Mouse (Mus musculus): ENCODE results near the gene Aspscr1. TPM values are rescaled to one million over a fixed set of nuclear protein-coding genes. Genes with fewer than 3 reads are reported as not detected.

Gene Aspscr1
- 83.4 and 112 TPM in 2 replicates for total RNA-seq (2021)
- long read RNA-seq, transcript Aspscr1-203 (15 exons, 1,690 nt), result minor isoform, 6 of 179 reads
- long read RNA-seq, transcript Aspscr1-201 (16 exons, 1,820 nt), result major isoform, 104 of 179 reads
- long read RNA-seq, partial matches to known transcripts, result 16 of 179 reads
- long read RNA-seq, other reads (novel, unspliced or antisense), result 53 of 179 reads

- DNase-seq, result peak; percentile 98
Measured at GRCm38 (mm10) chr11:120672687-120673593, at the start of gene Aspscr1. TSS of gene Aspscr1 (plus strand) at chr11:120672973.

DNA sequence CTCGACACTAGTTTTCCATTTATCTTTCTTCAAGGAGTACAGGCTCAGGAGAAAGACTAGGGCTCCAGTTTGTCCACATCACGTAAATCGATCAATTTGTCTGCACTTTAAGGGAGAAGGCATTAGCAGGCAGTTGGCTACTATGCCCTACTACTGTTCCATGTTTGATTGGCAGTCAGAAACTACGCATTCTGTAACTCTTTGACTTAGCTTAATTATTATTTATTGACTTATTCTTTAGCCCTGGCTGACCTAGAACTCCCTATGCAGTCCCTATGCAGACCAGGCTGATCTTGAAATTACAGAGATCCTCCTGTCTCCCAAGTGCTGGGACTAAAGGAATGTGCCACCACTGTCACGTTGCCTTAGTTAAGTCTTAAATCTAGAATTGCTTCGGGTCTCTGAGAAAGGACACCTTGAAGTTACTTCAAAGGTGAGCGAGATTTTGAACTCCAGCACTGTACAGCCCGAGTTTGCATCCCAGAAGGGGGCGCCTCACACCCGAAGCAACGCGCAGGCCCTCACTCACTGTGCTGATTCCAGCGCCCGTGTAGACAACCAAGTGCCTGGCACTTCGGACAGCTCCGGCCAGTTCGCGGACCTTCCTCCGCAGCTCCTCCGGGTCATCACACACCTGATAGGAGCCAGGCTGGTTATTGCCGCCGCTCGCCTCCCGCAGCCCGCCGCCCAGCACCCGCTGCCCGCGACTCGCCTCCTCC lies 48.7 kb upstream of the Aspscr1 start:
- peak; percentile 77 for DNase-seq

GRCm38 (mm10) chr11:120624680-120625111 lies 48.1 kb upstream of the Aspscr1 start:
- peak; percentile 90 for DNase-seq

- DNase-seq, result no peak
Measured at GRCm38 (mm10) chr11:120625152-120625775, 47.5 kb upstream of the Aspscr1 start, which contains the start of gene Sirt7. TSS of gene Sirt7 (minus strand) at chr11:120625240.

DNA sequence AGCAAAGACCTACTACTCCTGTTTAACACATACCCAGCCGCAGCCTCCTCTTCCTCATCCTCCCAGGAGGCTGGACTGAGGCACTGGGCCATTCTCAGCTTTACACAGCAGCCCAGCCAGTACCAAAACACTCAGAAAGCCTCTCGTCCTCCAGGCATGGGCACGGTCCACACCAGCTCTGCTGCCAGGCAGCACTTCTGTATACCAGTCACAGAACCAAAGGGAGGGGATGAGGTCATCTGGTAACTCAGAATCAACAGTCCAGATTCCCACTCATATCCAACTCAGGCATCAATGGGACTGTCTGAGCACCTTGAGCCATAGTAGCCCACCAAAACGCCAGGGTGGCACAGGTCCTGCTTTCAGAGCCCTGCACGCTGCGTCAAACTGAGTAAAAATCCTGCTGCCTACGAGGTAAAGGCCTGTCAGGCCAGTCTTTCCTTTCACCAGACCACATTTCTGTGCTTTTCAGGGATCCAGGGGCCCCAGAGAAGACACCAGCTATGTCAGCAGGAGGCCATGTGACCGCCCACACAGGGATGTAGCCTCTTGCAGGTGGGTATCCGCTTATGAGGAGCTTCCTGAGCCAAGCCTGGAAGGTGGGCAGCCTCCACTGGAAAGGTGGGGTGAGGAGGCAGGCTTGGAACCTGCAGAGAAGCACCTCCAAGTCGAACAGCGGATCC lies 45.8 kb upstream of the Aspscr1 start:
- no peak for DNase-seq

- no peak for DNase-seq
Measured at GRCm38 (mm10) chr11:120627468-120628300, 45.1 kb upstream of the Aspscr1 start.

DNA sequence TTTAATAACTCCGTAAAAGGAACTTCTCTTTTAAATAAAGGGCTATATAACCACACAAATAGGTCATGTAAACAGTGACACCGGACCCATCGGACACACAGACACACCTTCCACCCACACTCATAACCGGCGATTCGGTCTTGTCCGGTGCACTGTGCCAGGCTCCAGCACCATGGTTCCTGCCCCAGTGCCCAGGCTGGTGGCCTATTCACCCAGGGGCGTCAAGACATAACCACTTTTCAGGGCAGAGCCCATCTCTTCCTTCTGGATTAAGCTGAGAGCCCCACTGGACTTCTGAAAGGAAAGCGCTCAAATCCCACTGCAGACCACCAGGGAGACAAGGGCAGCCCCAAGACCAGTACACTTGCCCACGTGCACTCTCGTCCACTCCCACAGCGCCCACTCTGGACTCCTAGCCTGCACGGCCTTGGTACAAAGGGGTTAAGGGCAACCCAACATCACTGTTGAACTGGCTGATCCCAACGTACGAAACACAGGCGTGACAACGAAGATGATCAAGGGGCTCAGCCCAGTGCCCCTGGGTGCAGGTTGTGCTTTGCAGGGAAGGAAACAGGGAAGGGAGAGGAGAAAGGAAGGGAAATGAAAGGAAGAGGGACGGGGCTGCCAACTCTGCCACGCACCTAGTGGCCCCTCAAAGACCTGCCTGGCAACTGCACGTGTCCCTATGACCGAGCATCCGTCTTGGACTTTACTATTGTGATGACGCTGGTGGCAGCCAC lies 44.0 kb upstream of the Aspscr1 start:
- DNase-seq, result no peak

DNA sequence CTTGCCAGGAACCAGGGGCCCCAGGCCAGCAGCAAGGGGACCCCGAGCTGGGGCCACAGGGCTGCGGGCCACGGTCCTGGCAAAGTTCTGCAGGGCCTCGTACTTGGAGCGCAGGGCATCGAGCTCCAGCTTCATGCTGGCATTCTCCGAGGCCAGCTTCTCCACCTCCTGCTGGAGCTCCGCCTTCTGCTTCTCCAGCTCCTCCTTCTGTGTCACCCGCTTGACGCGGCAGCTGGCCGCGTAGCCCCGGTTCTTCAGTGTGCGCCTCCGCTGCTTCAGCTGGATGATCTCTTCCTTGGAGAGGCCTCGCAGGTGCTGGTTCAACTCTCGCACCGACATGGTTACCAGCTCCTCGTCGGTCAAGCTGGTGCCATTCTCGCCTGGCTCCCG lies 43.4 kb upstream of the Aspscr1 start:
- DNase-seq, result peak; percentile 52

- DNase-seq, result peak; percentile 69
Measured at GRCm38 (mm10) chr11:120629911-120630310, 42.9 kb upstream of the Aspscr1 start.

- no peak for DNase-seq
Measured at GRCm38 (mm10) chr11:120630401-120630871, 42.3 kb upstream of the Aspscr1 start.

DNA sequence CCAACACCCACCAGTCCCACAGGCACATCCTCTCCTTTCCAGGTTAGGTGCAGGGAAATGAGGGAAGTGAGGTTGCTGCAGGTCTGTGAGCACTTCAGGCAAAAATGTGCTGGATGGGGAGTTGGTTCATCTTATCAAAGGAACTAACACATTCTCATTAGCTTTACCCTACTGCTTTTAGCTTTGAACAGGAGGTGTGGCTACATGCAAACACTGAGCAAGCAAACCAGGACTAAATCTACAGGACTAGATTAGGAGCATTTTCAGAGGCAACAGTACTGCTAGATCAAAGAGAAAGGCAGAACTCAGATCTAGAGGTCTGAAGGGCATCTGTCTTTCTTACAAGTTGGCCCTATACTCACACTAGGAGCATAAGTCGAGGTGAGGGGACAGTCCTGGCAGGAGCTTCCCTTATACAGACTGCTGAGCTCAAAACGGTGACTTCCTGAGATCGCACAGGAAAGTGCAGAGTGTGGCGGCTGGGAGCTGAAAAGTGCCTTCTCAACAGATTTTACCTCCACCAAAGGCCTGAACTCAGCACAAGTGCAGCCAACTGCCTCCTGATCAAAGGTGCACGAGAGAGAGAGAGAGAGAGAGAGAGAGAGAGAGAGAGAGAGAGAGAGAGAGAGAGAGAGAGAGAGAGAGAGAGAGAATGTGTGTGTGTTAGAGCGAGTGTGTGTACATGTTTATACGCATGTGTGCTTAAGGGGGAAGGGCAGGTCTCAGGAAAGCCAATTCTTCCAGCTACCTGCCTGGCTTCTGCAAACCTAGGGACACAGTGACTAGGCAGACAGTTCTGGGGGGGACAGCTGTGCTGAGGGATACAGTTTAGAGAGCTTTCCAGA lies 41.7 kb upstream of the Aspscr1 start:
- no peak for DNase-seq

DNA sequence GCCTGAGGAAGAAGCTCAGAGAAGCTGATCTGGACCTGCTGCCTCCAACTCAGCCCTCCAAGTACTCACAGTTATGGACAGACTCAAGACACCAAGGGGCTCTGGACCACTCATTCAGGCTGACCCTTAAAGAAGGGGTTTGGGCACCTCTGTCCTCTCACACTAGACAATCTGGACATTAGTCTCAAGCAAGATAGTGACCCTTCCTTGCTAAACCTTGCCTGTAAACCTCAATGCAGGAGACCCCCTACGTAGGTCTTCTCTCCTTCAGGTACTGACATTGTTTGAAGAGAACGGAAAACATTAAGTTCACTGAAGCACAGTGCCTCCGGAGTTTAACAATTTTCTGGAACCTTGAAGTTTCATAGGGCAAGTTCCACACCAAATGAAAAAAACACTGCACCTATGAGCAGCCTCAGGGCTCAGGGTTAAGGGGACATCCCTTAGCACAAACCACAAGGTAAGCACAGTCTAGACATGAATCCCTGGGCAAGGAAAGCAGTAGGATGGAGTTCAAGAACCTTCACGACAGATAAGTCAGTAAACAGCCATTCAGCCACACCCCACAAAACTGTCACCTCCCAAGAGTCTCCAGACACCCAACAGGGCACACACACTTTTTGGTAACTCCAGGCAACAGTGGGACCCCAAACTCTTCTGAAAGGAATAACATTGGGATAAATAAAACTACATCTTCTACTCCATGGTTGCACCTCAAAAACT lies 40.9 kb upstream of the Aspscr1 start:
- no peak for DNase-seq

- DNase-seq, result peak; percentile 82
Measured at GRCm38 (mm10) chr11:120632559-120633519, 39.9 kb upstream of the Aspscr1 start.

DNA sequence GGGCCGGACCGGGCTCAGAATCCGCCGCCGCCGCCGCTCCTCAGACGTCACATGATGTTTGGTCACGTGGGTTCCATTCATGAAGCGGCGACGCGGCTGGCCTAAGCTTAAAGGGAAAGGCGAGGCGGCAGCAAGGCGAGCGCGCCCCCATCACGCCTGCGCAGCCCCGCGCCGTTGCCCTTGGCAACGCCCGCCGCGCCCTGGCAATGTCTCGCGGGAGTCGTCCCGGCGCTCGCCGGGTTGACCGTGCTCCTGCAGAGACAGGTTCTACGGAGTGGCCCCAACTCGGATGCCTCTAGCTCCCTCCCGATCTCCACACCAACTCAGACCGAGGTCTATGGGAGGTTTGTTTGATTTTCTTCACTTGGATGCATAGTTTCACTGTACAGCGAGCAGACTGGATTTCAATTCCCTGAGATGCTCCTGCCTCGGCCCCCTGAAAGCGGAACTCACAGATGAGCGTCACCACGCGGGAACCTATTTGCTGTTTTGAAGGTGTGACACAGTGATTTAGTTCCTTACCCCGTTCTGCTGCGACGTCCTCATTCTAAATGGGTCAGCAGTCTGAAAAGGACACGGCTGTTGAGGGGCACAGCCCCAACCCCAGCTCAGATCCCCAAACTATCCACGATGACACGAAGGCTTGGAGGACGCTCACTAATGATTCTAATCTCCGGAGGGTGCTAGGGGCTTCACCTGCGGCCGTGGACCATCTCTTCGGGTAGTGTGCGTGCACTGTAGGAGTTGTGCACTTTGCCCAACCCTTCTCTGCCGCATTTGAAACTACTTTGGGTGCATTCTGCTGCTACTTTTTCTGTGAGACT lies 39.0 kb upstream of the Aspscr1 start, which contains the start of gene Mafg:
Mafg (minus strand) TSS at position 81 of the 824 bp plus-strand sequence.
- peak; percentile 93 for DNase-seq

- no peak for DNase-seq
Measured at GRCm38 (mm10) chr11:120634810-120635209, 38.0 kb upstream of the Aspscr1 start.

- DNase-seq, result no peak
Measured at GRCm38 (mm10) chr11:120641255-120641654, 31.5 kb upstream of the Aspscr1 start.

All from adrenal gland, postnatal 25 days (tissue).